Mouse (Mus musculus) heart, postnatal 36 days (tissue): ENCODE data around the gene Cend1. TPM values are rescaled to one million over a fixed set of nuclear protein-coding genes. Genes with fewer than 3 reads are reported as not detected.
"Not testable (repeated sequence)": the region's sequence is repeated elsewhere in the genome, so short reads cannot be mapped to it uniquely, and the experiment has no call there.

Experiments used
- DNase-seq, 2 experiments: peaks; one replicate each; pipeline ENCODE4 v3.0.0; 2021 to 2022
- intact Hi-C: fragments of 180-260 bp; cut with DNase I; formaldehyde crosslinking; loops from one replicate; pipeline ENCODE4 v1.15.1; 2025
- total RNA-seq, 2 experiments: library from RNA; stranded (reverse); gene quantifications; 2 replicates each; pipeline ENCODE4 v1.2.3; 2021

Gene Cend1
- total RNA-seq, 2 experiments from 2014 or later: 0.80 to 1.5 TPM

DNA sequence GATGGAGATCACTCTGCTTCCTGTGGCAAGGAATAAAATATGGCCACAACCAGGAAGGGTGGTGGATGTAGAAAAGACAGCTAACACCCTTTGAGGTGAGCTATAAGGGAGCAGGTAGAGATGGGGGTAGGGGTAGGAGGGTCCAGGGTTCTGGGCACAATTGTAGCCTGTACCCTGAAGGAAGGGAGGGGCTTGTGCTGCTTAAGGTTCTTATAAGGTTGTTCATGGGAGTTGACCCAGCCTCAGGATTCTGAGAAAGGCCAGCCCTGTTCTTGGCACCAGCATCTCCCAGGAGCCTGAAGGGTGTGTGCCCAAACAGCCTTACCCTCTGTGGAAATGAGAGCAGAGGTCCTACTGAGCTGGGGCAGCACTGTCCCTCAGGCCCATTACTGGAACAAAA, 22.6 kb upstream of the Cend1 start:
- no peak for DNase-seq
- intact Hi-C loops: no loop called here

DNA sequence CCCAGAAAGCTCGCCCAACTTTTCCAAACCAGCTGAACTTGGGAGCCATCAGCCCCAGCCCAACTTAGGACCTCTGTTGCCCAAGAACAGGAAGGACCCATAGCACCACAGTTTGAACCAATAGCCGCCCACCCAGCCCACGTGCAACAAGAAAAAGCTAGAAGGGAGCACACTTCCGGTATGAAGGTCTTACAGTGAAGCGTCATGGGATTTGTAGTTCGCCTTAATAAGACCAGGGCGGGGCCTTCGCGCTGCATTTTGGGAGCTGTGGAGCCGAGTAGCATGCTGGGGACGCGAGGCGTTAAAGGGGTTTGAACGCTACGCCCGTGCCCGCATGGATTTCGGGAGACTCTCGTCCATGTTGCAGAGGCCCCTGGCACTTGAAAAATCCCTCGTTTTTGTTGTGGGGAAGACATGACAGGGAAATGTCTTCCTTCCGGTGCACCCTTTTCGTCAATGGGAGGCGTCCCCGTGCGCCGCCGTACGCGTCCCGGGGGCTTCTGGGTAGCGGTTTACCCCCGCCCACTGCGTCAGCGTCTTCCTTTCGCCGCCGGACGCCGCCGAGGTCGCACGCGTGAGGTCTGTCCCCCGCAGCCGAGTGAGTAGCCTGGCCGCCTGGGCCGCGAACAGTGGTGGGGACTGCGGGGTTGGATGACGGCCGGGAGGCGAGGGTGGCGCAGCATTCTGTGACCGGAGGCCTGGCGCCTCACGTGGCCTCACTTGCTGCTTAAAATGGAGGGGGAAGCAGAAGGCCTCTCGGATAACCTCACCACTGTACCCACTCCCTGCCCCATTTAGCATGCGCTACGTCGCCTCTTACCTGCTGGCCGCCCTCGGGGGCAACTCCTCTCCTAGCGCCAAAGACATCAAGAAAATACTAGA, 18.1 kb upstream of the Cend1 start, which contains the start of gene Rplp2:
TSS of gene Rplp2 (plus strand) at position 261 of the 882 bp plus-strand sequence.
- intact Hi-C loops: no loop called here
- peak; percentile 92 to 97 for DNase-seq

DNA sequence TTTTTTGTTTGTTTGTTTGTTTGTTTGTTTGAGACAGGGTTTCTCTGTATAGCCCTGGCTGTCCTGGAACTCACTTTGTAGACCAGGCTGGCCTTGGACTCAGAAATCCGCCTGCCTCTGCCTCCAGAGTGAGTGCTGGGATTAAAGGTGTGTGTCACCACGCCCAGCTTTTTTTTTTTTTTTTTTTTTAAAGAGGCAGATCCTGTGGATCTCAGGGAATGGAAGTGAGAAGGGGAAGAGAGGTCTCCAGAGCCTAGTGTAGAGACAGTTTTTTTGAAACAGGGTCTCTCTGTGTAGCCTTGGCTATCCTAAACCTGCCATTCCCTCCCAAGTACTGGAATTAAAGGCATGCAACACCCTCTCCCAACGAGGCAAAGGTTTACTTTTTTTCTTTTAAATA, 17.1 kb upstream of the Cend1 start:
- DNase-seq, intact Hi-C loops: not testable (repeated sequence)

DNA sequence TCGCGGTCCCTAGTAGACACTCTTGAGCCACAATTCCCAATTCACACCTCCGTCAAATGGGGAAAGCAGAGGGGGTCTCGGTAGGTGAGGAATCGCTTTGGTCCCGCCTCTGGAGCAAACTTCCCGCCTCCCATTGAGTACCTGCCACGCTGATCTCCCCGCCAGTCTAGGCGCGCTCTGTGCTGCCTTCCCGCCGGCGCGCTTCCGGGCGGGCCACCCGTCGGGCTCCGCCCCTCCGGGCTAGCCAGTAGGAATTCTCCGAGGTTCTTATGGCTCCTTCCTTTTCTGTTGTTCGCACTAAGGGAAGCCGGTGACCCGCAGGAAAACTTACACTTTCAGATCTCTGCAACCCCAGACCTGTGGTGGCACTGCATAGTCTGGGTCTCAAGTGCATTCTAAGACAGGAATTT, 14.5 kb upstream of the Cend1 start, which contains the start of gene Pidd1:
TSS of gene Pidd1 (minus strand) at position 198 of the 410 bp plus-strand sequence.
- intact Hi-C loops: no loop called here

DNA sequence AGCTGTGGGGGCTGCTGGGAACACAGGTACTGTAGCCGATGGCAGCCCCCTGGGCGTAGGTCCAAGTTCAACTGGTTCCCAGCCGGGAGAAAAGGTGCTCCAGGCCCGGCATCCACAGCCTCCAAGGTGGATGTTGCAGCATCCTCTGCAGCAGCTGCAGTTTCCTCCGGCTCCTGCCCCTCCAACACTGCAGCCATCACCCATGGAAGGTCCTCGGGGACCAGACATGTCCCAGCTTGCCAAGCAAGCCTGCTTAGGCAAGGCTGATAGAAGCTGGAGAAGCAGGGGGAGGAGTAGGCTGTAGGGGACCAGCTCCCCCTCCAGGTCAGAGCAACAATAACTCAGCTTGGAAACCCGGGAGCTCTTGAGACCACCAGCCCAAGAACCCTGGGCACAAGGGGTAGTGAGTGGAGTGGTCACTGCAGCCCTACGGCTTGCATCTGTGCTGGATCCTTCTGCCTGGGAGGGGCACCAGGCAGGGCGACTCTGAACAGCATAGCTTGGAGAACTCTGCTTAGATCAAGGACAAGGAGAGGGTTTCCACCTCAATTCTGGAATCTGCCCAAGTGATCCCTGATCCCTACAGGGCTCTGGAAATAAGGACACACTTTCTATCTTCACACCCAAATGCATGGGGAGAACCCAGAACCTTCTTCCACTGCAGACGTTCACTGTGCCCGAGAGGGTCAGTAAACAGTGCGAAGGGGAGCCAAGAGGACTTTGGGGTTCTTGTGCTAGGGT, 14.0 kb upstream of the Cend1 start:
- no peak for DNase-seq
- intact Hi-C loops: no loop called here

More for the DNA sequence above, 14.5 kb upstream of the Cend1 start, which contains the start of gene Pidd1:
- DNase-seq: peak; percentile 67

DNA sequence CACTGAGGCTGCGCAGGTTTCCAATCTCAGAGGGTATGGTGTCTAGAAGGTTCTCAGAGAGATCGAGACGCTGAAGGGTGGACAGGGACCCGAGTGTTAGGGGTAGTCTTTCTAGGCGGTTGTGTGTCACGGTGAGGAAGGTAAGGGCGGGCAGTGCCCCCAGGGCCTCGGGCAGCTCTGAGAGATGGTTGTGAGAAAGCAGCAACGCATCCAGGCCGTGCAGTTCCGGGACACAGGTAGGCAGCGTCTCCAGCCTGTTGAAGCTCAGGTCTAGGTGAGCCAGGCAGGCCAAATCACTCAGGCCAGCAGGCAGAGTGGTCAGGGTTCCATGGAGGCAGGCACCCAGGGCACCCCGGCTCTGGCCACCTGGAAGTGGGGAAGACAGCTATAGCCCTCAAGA, 12.9 kb upstream of the Cend1 start:
- intact Hi-C loops: no loop called here
- no peak for DNase-seq

DNA sequence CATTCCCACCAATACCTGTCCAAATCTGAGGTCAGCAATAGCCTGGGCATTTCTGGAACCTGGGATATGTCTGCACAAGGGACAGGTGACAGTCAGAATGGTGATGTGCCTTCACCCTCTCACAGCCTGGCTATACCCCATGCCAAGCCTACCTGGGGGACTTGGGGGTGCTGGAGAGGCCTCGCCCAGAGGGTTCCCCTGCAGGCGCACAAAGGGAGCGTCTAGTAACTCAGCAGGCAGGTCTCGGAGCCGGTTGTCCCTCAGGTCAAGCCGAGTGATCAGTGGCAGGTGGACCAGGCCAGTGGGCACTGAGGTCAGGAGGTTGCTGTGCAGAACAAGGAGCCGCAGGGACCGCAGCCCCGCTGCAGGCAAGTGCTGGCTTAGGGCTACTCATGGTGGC, 12.2 kb upstream of the Cend1 start:
- intact Hi-C loops: no loop called here
- DNase-seq: no peak

DNA sequence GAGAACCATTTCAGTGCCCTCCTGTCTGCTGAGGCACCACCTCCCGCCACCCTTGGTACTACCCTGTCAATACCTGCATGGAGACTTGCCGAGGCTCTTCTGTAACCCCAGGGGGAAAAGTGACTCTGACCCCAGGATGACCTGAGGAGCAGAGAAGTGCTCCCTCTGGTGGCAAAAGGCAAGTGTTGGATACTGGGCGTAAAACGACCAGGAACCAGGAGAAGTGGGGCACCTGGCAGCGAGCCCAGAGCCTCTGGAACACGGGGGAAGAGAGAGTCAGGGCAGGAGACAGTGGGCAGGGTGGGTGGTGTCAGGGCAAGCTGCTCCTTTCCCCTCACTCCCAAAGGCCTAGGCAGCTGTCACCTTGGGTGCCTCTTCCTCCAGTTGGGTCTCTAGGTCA, 11.3 kb upstream of the Cend1 start:
- intact Hi-C loops: no loop called here
- peak; percentile 50 to 60 for DNase-seq

DNA sequence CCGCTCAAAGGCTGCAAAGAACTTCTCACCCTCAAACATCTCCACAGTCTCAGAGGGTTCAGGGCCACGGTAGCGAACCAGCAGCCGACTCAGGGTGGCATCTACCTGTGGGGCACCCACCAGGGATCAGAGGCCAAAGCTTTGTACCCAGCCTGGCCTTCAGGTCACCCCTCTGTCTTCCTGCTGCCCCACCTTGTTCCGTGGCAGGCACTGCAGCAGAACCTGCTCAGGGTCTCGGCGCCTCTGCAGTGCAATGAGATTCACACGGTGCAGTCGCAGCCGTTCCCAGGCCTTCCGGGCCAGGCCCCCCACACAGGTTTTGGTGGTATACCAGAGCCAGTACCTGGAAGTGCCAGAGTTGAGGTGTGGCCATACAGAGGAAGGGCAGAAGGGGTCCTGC, 10.5 kb upstream of the Cend1 start:
- DNase-seq: no peak
- intact Hi-C loops: no loop called here

DNA sequence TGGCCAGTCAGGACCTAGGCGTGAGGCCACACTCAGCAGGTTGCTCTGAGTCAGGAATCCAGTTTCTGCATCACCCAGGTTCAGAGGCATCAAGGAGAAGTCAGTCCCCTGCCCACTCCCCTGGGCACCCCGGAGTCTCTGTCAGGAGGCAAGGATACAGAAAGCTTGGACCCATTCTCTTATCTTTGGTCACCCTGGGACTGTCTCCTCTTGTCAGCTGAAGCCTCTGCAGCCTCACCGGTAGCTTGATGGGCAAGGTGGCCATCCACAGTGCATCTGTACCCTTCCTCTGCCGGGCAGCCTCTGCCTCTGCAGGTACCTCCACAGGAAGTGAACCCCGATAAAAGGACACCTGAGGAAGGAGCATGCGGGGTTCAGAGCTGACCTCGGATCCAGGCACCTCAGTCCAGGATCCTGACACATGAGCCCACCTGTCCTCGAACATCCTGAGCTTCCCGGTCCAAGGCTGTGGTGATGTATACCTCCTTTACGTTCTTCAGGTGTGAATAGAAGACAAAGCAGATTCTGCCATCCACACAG, 9.9 kb upstream of the Cend1 start:
- DNase-seq: no peak
- intact Hi-C loops: no loop called here

DNA sequence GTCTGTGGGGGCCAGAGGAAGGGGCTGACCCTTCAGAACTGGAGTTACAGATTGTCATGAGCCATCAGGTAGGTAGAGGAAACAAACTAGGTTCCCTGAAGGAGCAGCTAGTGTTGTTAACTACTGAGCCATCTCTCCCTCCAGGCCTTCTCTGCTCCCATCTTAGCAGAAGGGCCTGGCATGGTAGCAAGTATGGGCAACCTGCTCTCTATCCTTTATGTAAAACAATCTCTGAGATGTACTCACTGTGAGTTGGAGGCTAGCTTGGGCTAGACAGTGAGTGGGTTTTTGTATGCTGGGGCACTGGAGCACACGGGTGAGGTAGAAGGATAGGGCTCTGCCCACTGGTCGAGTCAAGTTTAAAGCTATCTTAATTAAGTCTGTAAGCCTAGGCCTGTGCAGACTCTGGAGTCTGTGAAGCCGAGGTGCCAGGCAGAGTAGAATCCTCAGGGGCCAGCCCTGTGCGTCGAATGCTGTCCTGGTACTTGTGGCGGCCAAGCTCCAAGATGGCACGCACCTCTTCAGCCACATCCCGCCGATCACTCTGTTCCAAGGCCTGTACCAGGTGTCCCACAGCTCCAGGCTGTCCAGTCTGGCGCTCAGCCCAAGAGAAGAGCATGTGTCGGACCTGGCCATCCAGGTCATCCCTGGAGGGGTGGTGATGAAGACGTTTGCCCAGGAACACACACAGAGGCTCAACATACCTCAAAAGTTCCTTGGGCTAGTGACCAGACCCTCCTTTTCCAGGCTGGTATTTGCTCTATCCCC, 9.1 kb upstream of the Cend1 start:
- DNase-seq: no peak
- intact Hi-C loops: no loop called here

DNA sequence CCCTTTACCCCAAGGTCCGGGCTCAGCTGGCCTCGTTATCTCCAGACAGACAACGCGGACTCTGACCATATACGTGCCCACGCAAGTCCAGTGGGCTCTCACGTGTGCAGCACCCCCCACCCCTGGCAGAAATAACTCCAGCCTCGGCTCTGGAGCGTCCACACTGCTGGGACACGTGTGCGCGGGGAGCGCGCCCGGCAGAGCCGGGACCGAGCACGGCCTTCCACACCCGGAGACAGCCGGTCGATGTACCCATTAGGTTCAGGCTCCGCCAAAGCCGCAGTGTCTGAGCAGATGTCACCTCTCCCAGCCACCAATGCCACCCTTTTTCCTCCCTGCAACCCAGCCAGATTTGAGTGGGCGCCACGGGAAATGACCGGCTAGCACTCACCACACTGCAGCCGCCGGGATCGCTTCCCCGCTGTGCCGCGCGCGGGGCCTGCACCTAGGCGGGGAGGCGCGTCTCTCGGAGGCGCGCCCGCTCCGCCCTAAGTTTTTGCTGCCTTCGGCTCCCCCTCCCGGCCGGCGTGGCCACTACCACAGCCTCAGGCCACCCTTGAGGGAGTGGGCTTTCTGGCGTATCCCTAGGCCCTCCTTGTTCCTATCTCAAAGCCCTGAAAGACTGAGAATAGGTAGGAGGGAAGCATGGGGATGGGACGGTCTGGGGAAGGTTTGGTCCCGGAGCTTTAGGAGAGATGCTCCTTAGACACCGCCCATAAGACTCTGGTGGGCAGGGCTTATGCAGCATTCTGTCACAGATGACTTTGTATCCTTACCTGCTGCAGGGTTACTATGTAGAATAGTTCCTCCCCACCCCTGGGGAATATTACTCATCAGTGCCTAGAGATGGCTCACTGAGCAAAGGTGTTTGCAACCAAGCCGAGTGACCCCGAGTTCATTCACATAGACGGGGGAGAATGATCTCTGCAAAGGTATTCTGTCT, 8.2 kb upstream of the Cend1 start, which contains the start of gene Slc25a22:
TSS of gene Slc25a22 (minus strand) at position 715 of the 943 bp plus-strand sequence.
- intact Hi-C loops: loop anchor here (1.0 kb wide), 1 partner anchor 28 kb away; no protein-coding TSS in a partner anchor
- DNase-seq: peak; percentile 82 to 89

DNA sequence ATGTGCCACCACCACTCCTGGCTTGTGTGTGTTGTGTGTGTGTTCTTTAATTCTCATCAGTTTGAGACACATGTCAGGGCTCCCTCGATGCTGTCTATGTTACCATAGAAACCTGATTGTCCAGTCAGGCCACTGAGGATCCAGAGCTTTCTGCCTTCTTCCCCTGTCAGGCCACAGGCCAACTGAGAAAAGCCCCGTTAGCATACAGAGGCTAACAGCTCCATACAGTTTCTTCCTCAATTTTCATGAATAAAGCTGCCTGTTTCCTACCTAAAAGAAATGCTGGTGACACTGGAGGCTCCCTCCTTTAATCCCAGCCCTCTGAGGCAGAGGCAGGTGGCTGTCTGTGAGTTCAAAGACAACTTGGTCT, 7.2 kb upstream of the Cend1 start:
- no peak for DNase-seq

DNA sequence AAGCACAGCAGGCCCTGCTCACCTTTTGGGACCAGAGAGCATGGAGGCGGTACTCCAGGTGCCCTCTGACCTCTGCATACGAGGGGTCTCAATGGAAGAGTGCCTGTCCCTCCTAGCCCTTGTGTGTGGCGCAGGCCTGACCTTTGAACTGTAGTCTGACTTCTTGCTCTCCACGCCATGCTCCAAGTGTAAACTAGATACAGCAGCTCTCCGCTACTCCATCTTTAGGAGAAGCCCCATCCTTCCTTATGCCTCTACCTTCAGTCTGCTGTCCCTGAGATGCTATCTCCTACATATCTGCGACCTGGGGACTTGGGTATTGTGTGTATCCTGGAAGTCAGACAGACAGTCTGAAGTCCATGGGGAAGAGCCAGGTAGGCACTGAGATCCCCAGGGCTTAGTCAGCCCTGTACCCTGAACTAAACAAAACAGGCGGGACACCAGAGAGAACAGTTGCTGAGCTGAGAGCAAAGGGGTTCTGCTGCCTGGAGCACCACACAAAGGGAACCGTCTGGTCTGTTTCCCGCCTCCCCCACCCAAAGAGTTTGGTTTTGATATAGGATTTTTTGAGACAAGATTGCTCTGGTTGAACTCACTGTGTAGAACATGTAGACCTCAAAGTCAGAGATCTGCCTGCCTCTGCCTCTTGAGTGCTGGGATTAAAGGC, 6.7 kb upstream of the Cend1 start:
- intact Hi-C loops: no loop called here
- DNase-seq: no peak

More for the DNA sequence above, 7.2 kb upstream of the Cend1 start:
- intact Hi-C loops: no loop called here

DNA sequence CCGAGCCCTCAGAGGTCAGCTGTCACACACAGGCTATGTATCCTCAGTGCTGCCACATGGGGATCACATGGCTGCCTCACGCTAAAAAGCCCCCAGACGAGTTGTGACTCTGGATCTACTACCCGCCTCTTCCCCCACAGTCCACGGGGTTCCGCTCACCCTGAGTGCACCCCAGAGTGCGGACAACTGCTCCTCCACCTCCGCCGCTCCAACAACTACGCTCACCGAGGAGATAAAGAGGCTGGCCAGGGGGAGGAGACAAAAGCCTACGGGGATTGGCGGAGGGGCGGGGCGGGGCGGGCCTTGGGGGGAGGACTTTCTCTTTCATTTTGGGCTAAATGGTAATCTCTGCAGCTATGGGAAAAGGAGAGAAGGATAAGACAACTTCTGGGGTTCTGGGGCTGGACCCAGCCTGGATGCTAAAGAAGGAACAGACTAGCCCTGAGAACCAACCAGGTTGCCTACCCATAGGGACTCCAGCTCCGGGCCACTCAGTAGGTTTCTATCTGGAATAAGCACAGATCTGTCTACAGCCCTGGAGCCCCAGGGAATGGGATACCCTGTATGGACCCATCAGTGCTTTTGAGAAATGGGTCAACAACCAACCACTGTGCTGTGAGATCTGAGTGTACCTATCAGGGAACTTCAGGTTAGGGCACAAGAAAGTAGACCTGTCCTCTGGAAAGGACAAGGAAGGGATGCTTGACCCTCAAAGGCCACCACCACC, 6.0 kb upstream of the Cend1 start:
- intact Hi-C loops: no loop called here
- peak; percentile 66 to 68 for DNase-seq

DNA sequence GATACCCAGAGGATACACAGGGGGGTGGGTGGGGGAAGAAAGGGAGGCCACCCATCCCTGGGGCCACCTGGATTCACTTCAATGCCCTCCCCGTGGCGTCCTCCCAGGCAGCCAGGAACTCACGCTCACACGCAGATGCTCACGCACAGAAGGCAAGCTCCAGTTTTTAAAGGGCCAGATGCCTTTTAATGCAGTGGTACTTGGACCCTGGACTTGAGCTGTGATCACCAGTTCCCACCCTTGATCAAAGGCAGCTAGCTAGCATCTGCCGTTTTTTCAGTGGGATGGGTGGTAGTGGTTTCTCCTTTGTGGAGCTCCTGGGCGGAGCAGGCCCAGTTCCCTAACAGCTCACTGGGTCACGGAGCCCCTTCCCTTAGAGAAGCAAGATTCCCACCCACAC, 5.2 kb upstream of the Cend1 start:
- intact Hi-C loops: no loop called here

DNA sequence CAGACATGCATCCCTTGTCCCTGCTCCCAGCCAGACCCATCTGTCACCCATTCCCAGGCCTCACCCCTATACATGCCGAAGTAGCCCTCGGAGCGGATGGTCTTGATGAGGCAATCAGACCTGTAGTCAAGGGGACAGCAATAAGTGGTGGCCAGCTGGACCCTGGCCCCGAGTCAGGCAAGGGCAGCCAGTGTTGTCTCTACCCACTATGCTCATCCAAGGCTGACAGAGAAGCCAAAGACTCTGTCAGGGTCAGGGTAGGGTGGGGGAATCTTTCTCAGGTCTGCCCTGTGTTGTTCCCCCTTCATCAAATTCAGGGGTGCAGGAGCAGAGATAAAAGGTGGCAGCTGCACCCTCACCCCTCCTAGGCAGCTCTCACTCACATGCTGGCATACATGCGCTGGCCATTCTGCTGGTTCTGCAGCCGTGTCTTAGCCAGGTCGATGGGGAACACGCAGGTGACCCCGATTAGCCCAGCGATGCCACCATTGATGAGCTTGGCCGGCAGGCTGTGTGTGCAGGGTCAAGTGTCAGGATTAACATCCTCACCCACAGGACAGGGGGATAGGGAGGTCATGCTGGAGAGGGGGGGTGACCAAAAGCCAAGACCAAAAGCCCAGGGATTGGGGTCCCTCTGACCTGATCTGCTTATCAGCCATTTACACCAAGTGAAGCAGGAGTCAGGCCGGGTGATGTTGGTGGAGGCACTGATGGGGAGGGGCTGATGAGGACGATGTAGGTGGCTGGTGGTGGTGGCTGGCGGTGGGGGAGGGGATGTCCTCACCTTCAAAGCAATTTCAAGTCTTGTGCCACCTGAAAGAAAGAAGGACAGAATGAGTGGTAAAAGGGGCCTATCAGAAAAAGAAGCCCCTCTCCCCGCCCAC, 4.5 kb upstream of the Cend1 start:
- intact Hi-C loops: no loop called here
- DNase-seq: no peak

More for the DNA sequence above, 5.2 kb upstream of the Cend1 start:
- peak; percentile 39 to 53 for DNase-seq
